Mouse (Mus musculus) urinary bladder, postnatal 36 days (tissue): Measurements from ENCODE around the gene Sele.

Experiments
- DNase-seq, 2 experiments: peaks; one replicate each; pipeline ENCODE4 v3.0.0; 2022; ENCODE audit warnings: low spot score in 2 of 2, mixed read lengths in 1 of 2

The Sele gene

DNA sequence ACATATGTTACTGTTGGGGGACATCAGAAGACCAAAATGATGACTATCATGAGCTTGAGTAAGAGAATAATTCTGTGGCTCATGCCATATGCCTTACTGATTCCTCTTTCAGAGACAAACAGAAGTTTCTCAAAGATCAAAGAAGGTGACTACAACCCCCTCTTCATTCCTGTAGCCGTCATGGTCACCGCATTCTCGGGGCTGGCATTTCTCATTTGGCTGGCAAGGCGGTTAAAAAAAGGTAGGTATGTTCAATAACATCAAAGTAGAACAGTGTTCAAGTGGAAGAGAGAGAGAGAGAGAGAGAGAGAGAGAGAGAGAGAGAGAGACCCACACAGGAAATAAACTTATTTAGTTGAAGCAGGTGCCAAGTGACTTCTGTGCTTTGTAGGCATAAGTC is 24.0 kb downstream of the Sele start:
- DNase-seq, result no peak

DNA sequence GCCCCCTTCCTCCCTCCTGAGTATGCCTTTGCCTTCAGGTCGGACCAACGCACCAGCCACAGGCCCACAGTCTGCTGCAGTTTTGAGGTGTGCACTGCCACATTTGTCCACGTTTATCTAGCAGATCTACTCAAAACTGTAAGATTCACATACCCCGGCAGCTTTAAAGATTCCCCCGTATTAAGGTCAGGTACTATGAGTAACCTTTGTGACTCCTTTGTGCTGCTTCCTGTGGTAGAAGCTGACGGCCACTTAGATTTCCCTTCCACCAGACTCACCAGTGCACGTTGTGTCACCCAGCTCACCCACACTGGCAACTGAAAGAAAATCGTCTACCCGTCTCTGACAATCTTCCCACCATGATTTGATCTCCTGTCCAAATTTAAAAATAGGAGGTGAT is 25.1 kb downstream of the Sele start:
- no peak for DNase-seq

DNA sequence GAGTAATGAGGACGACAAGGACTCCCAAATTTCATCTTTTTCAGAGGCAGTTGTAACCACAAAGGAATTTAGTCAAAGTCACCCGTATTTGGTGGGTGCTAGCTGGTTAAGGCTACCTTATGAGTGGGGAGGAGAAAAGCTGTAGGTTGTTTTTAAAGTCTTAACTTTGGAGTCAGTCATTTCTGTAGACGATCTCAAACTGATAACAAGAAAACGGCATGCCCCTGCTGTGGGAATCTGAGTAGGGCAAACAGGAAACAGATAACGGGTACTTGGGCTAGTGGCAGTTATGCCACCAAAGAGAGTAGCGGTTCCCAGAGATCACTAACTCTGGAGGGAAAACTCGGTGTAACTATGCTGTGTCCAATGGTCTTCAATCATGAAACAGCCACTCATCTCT is 25.8 kb downstream of the Sele start:
- no peak for DNase-seq

DNA sequence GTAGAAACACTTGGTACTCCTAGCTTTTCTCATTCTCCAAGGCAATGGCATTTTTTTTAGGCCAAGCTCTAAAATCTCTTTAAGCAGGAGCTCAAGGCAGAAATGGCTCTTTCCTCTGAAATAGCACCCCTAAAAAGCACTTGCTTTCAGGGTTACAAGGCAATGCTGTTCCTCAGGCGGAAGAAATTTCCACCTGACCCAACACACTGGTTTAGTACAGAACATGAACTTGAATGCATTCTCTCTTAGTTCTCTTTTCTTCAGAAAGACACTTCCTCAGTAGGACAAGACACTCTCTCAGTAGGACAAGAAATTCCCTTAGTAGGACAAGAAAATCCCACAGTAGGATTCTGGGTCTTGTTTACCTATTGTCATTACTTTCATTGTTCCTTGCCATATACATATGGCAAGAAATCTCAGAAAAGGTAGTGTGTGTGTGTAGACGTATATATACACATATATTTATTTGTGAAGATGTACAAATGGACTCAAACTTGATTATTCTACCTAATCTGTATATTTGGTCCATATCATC is 26.6 kb downstream of the Sele start:
- no peak for DNase-seq

DNA sequence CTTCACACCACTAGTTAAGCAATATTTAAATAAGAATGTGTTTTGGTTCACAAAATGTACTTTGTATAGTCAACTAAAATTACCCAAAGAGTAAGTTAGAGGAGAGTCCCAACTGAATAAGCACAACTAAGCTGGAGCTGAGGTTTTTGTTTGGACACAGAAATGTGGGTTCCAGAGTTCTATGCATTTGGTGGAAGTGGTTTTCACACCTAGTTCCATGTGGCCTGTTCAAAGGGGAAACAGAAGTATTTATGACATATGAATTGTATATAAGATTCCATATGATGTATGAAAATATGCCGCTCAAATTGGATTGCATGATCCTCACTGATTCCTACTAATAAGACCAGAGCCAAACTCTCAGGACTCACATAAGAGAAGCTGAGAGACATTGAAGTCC is 27.4 kb downstream of the Sele start:
- DNase-seq, result no peak

DNA sequence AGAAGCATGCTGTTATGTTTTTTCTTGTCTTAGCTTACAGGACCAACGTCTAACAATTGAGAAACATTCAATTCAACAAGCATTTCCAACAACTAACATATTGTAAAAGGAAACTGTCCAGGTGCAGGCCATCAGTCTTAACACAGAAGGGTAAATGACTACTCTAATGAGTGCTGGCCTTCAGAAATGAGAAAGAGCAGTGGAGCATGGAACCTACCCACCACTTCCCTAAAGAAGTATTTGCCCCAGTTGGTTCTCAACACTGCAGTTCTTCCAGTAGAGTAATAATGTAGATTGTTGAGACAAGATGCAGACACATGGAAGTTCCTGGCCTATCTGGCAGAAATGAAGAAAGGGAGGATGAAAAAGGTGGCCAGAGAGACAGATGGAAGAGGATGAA is 28.4 kb downstream of the Sele start:
- no peak for DNase-seq

DNA sequence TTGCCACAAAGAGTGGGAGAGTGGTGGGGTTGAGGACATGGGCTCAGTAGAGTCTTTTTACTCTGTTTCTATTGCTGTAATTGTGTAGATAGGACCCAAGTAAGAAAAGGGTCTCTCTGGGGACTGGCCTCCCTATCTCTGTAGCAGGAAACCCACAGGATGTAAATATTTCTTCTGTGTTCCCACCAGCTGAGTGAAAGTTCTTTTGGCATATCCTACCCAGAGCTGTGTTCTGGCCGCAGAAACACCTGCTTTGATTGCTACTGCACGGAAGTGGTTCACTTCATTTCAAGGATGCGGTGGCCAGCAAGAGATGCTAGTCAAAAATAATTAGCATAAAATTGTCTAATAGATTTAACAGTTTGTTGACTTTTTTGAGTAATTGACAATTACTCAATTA is 29.0 kb downstream of the Sele start:
- DNase-seq, result no peak

DNA sequence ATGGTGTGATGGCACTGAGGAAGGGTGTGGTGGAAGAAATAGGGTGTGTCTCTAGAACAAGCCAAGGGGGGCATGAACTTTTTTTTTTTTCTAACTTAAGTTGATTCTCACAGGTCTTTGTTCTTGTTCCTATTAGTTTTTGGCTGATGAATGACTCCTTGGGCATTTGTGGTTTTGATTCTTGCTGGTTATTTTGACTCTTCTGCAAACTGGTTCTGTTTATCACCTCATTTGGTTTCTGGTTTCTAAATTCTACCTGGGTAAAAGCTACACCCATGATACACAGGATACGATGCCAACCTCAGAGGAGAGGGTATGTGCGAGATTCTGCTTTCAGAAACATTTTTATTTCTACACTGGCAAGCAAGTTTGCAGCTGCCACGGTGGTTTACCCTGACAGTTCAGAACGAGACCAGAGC is 30.3 kb downstream of the Sele start:
- DNase-seq, result no peak

DNA sequence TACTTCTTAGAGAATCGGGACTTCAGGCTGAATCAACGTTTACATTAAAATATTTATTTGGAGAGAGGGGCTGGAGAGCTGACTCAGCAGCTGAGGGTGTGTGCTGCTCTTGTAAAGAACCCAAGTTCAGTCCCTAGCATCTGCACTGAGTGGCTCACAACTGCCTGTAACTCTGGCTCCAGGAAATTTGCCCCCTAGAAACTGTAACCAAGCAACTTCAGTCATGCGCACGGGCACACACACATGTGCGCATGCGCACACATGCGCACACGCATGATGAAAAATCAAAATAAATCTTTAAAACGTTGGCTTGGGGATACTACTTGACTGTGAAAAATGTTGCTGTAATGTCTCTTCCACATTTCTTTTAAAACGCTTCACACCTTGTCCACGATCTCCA is 31.1 kb downstream of the Sele start:
- no peak for DNase-seq

DNA sequence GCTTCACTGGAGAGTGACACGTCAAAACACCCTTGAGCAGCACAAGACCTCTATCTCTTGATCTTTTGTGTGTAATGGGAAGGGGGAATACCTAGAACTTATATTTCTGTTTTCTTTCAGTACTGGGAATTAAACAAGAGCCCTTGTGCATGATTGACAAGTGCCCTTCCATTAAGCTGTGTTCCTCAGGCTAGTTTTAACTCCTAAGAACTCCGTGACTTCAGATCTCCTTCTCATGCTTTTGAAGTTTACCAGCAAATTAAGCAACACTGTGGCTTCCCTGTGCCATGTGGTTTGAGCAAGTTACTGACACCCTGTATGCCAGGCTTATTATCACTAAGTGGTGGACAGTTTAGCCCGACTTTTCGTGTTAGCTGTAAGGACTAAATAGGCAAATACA is 35.0 kb downstream of the Sele start:
- no peak for DNase-seq

DNA sequence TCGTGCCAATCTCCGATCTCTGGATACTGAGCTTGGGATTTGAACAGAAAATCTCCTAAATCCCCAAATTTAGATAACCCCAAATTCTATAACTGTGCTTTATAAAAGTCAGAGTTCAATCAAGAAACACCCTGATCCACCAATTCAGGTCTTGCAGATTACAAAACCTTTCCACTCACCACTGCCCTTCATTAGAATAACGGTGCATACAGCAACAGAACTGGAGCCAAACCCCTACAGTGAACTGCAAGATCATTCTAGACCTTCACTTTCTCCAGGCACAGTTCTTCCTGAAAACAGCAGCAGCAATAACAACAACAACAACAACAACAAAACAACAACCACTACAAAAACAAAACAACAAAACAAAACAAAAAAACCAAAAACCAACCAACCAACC is 38.8 kb downstream of the Sele start:
- no peak for DNase-seq

DNA sequence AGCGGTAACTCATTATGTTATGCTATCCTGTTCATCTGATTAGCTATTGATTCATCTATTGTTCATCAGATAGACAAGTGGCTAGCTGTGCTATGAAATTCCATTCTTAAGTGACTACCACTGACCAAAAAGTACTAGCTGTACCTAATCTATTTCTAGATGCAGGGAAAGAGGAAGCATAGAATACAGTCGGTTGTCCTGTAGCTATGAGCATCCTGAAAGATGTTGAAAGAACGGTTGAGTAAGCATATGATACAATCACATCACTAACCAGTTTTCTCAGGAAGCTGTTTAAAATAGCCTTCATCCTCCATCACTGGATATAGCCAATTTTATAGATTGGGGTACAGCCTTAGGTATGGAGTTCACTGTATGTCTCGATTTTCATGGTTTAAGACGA is 39.8 kb downstream of the Sele start:
- no peak for DNase-seq

DNA sequence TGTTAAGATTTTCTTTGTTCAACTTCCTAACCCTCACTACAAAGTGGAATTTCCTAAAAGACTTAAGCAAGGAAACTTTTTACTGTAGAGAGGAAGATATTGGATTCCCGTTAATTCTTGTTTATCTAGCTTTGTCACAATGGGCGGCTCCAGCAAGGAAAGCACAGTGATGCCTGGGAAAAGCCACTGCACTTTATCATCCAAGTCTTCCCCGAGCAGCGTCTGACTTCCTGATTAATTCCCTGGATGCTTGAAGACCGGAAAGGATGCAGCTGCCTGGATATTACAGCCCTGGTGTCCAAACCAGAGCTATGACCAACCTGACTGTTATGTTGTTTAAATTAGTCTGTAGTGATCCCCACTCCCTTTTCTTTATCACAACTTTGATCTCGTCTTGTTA is 48.7 kb downstream of the Sele start:
- DNase-seq, result no peak

DNA sequence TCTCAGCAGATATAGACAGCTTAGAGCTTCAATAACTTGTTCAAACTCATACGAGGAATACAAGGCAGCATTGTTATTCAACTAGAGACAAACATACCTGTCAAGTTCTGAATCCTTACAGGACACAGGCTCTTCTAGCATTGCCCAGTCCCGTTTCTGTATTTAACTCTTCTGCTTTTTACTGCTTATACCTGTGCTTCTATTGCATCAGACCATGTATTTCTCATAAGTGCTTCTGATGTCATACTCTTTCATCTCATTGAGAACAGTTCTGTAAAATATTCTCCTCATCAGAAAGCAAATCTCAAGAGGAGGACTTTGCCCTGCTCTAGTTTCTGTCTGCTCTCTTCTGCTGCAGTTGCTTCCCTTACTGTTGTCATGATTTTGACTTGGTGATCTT is 49.9 kb downstream of the Sele start:
- DNase-seq, result no peak

DNA sequence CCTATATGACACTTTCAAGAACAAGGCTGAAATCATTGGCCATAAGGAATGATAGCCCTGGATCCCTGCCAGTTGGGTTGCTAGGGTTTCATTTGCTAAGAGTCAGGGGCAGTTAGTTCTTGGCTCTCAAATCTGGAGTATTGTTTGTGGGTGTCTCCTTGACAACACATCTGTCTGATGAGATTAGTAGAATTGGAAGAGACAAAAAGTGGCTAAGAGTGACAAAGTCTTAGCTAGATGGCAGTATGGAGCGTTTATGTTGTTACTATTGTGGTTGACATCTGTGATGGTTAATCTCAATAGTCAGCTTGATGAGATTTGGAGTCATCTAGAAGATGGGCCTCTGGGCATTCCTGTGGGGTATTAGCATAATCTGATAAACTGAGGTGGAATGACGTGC is 50.3 kb downstream of the Sele start:
- no peak for DNase-seq
